8 mouse cellular contexts compared by ENCODE assay signal in genomic region chr8:70791294-70791701, GRCm38 (mm10). TPM values are rescaled to one million over a fixed set of nuclear protein-coding genes. Genes with fewer than 3 reads are reported as not detected.
DNase-seq lines count a peak whose midpoint lies in the region; ATAC-seq and TF ChIP-seq lines count a peak whose summit lies in the region.

No protein-coding gene starts in this region.

- H3K36me3 ChIP-seq in erythroblast, embryonic 14.5 days (ENCODE audit: control insufficient read depth), result peaks cover 37% of the 10 kb centered on the region
- peaks cover 19% of the 10 kb centered on the region for H3K36me3 ChIP-seq in kidney, embryonic 14.5 days (ENCODE audit: control insufficient read depth, insufficient read depth, low read length)
- peaks cover 91% of the 10 kb centered on the region for H3K36me3 ChIP-seq in megakaryocyte, embryonic 14.5 days (replicated peaks; ENCODE audit: low read length)
- H3K36me3 ChIP-seq in stomach, embryonic 15.5 days, result peaks cover 20% of the 10 kb centered on the region

- H3K9me3 ChIP-seq in erythroblast, embryonic 14.5 days (ENCODE audit: control insufficient read depth, low read length), result peaks cover 7% of the 10 kb centered on the region
- H3K9me3 ChIP-seq in kidney, embryonic 14.5 days (ENCODE audit: control insufficient read depth, low read length), result no peaks in the 10 kb centered on the region
- H3K9me3 ChIP-seq in megakaryocyte, embryonic 14.5 days, result no peaks in the 10 kb centered on the region
- no peaks in the 10 kb centered on the region for H3K9me3 ChIP-seq in stomach, embryonic 15.5 days

- peak overlapping the region; percentile 84 for H3K27ac ChIP-seq in left cerebral cortex, adult 2 months
- H3K27ac ChIP-seq in kidney, embryonic 14.5 days (ENCODE audit: low read depth, low read length), result peak overlapping the region; percentile 8; the same call in 1 of the 2 replicates
- peak overlapping the region; percentile 85; the same call in 1 of the 2 replicates for H3K27ac ChIP-seq in stomach, embryonic 15.5 days

- 56% methylated on average over 7 of the region's 7 CpGs for WGBS in kidney, embryonic 14.5 days
- WGBS in stomach, embryonic 15.5 days, result 50% methylated on average over 7 of the region's 7 CpGs

- no peak for DNase-seq in left cerebral cortex, adult 2 months (ENCODE audit: extremely low spot score in 1 of 2, low spot score in 2 of 2)
- no peak for DNase-seq in left cerebral cortex, adult 9 months (ENCODE audit: low spot score in 2 of 2)
- no peak for DNase-seq in left cerebral cortex, adult 18-20 months (ENCODE audit: low spot score in 2 of 2)

- peak overlapping the region; percentile 84 for H3K4me2 ChIP-seq in kidney, embryonic 14.5 days (replicated peaks; ENCODE audit: low read depth, low read length)
- peak overlapping the region; percentile 96 for H3K4me2 ChIP-seq in stomach, embryonic 15.5 days

- no peak for ATAC-seq in kidney, embryonic 14.5 days (ENCODE audit: low FRiP score, low TSS enrichment)
- no peak for ATAC-seq in stomach, embryonic 15.5 days (ENCODE audit: insufficient read depth, low FRiP score, low read depth)
- no peak for ATAC-seq in erythroid progenitor cell, adult 5-6 weeks (replicated peaks; ENCODE audit: low FRiP score, poor library complexity, severe bottlenecking)

- H3K4me3 ChIP-seq in left cerebral cortex, adult 2 months, result peak overlapping the region; percentile 85
- H3K4me3 ChIP-seq in erythroblast, embryonic 14.5 days (replicated peaks), result peak overlapping the region; percentile 72
- H3K4me3 ChIP-seq in kidney, embryonic 14.5 days (ENCODE audit: low read length), result peak overlapping the region; percentile 71
- H3K4me3 ChIP-seq in megakaryocyte, embryonic 14.5 days (replicated peaks), result peak overlapping the region; percentile 92
- H3K4me3 ChIP-seq in stomach, embryonic 15.5 days (replicated peaks), result peak overlapping the region; percentile 75

- peaks cover 28% of the 10 kb centered on the region for H3K27me3 ChIP-seq in erythroblast, embryonic 14.5 days (ENCODE audit: control insufficient read depth)
- H3K27me3 ChIP-seq in kidney, embryonic 14.5 days (ENCODE audit: control insufficient read depth, insufficient read depth, low read length), result peaks cover 7% of the 10 kb centered on the region; the same call in 1 of the 2 replicates
- H3K27me3 ChIP-seq in megakaryocyte, embryonic 14.5 days (replicated peaks), result no peaks in the 10 kb centered on the region
- no peaks in the 10 kb centered on the region for H3K27me3 ChIP-seq in stomach, embryonic 15.5 days (replicated peaks)

- H3K9ac ChIP-seq in kidney, embryonic 14.5 days (ENCODE audit: low read depth, low read length), result peak overlapping the region; percentile 84; the same call in 1 of the 2 replicates
- H3K9ac ChIP-seq in stomach, embryonic 15.5 days, result peak overlapping the region; percentile 88; the same call in 1 of the 2 replicates

- peaks cover 82% of the 10 kb centered on the region for H3K4me1 ChIP-seq in erythroblast, embryonic 14.5 days (ENCODE audit: control insufficient read depth)
- H3K4me1 ChIP-seq in kidney, embryonic 14.5 days (ENCODE audit: control insufficient read depth, insufficient read depth, low read length), result peaks cover 29% of the 10 kb centered on the region
- peaks cover 84% of the 10 kb centered on the region for H3K4me1 ChIP-seq in megakaryocyte, embryonic 14.5 days
- H3K4me1 ChIP-seq in stomach, embryonic 15.5 days, result peaks cover 31% of the 10 kb centered on the region

- intact Hi-C loops in left cerebral cortex, adult 2 months (cut with DNase I), result no loop called here

- no peak for TF ChIP-seq CTCF in left cerebral cortex, adult 2 months (IDR thresholded peaks at IDR 0.05)

RNA-seq across cellular contexts. Expression of gene Mast3, which starts 13.6 kb away (rescaled TPM):
- total RNA-seq in left cerebral cortex, adult 2 months (2021), result 100 to 1,000 TPM; 369 to 386 TPM
- 3.7 and 4.8 TPM in 2 replicates for polyA plus RNA-seq in erythroblast, embryonic 14.5 days (2012)
- polyA plus RNA-seq in kidney, embryonic 14.5 days (2014; fragmentation: Nextera tagmentation; extraction: Ambion mirVana), result 13.4 and 17.2 TPM in 2 replicates
- polyA plus RNA-seq in megakaryocyte, embryonic 14.5 days (2012; ENCODE audit: insufficient read depth, low replicate concordance), result 370 and 778 TPM in 2 replicates
- polyA plus RNA-seq in stomach, embryonic 15.5 days (2015; fragmentation: Nextera tagmentation; extraction: Ambion mirVana), result 13.3 and 16.5 TPM in 2 replicates
- 13.4 and 14.4 TPM in 2 replicates for total RNA-seq in erythroid progenitor cell, adult 5-6 weeks (2015; ENCODE audit: low replicate concordance)
- 2.7 and 3.0 TPM in 2 replicates for total RNA-seq in erythroid progenitor cell, adult 5-6 weeks (2017; ENCODE audit: low replicate concordance)
- total RNA-seq in left cerebral cortex, adult 18-20 months (2021), result 100 to 1,000 TPM; 317 to 334 TPM

RNA-seq across cellular contexts. Expression of gene Pik3r2, which starts 14.8 kb away (rescaled TPM):
- total RNA-seq in left cerebral cortex, adult 2 months (2021), result 100 to 1,000 TPM; 159 to 160 TPM
- 3.8 and 4.9 TPM in 2 replicates for polyA plus RNA-seq in erythroblast, embryonic 14.5 days (2012)
- polyA plus RNA-seq in kidney, embryonic 14.5 days (2014; fragmentation: Nextera tagmentation; extraction: Ambion mirVana), result 33.3 and 49.1 TPM in 2 replicates
- 51.5 and 59.4 TPM in 2 replicates for polyA plus RNA-seq in megakaryocyte, embryonic 14.5 days (2012; ENCODE audit: insufficient read depth, low replicate concordance)
- 58.1 and 58.4 TPM in 2 replicates for polyA plus RNA-seq in stomach, embryonic 15.5 days (2015; fragmentation: Nextera tagmentation; extraction: Ambion mirVana)
- total RNA-seq in erythroid progenitor cell, adult 5-6 weeks (2015; ENCODE audit: low replicate concordance), result 3.8 and 5.4 TPM in 2 replicates
- 7.3 and 8.0 TPM in 2 replicates for total RNA-seq in erythroid progenitor cell, adult 5-6 weeks (2017; ENCODE audit: low replicate concordance)
- total RNA-seq in left cerebral cortex, adult 18-20 months (2021), result 100 to 1,000 TPM; 150 to 153 TPM

RNA-seq across cellular contexts. Expression of gene Il12rb1, which starts 17.0 kb away (rescaled TPM):
- under 1 TPM; 0.77 to 0.82 TPM for total RNA-seq in left cerebral cortex, adult 2 months (2021)
- 0.03 TPM in 1 of 2 replicates, not detected in the other for polyA plus RNA-seq in erythroblast, embryonic 14.5 days (2012)
- polyA plus RNA-seq in kidney, embryonic 14.5 days (2014; fragmentation: Nextera tagmentation; extraction: Ambion mirVana), result not detected in 2 replicates
- 10.8 and 11.1 TPM in 2 replicates for polyA plus RNA-seq in megakaryocyte, embryonic 14.5 days (2012; ENCODE audit: insufficient read depth, low replicate concordance)
- polyA plus RNA-seq in stomach, embryonic 15.5 days (2015; fragmentation: Nextera tagmentation; extraction: Ambion mirVana), result 0.26 and 0.43 TPM in 2 replicates
- 0.84 and 1.1 TPM in 2 replicates for total RNA-seq in erythroid progenitor cell, adult 5-6 weeks (2015; ENCODE audit: low replicate concordance)
- total RNA-seq in erythroid progenitor cell, adult 5-6 weeks (2017; ENCODE audit: low replicate concordance), result 0.13 and 0.53 TPM in 2 replicates
- under 1 TPM; 0.63 to 0.77 TPM for total RNA-seq in left cerebral cortex, adult 18-20 months (2021)

RNA-seq across cellular contexts. Expression of gene Mpv17l2, which starts 30.6 kb away (rescaled TPM):
- total RNA-seq in left cerebral cortex, adult 2 months (2021), result 10 to 100 TPM; 33.3 to 35.7 TPM
- 11.4 and 15.6 TPM in 2 replicates for polyA plus RNA-seq in erythroblast, embryonic 14.5 days (2012)
- 47.9 and 52.7 TPM in 2 replicates for polyA plus RNA-seq in kidney, embryonic 14.5 days (2014; fragmentation: Nextera tagmentation; extraction: Ambion mirVana)
- 99.7 and 186 TPM in 2 replicates for polyA plus RNA-seq in megakaryocyte, embryonic 14.5 days (2012; ENCODE audit: insufficient read depth, low replicate concordance)
- 44.4 and 51.3 TPM in 2 replicates for polyA plus RNA-seq in stomach, embryonic 15.5 days (2015; fragmentation: Nextera tagmentation; extraction: Ambion mirVana)
- total RNA-seq in erythroid progenitor cell, adult 5-6 weeks (2015; ENCODE audit: low replicate concordance), result 16.9 and 31.0 TPM in 2 replicates
- total RNA-seq in erythroid progenitor cell, adult 5-6 weeks (2017; ENCODE audit: low replicate concordance), result 5.1 and 30.4 TPM in 2 replicates
- 10 to 100 TPM; 31.3 to 31.4 TPM for total RNA-seq in left cerebral cortex, adult 18-20 months (2021)

RNA-seq across cellular contexts. Expression of gene Rab3a, which starts 36.8 kb away (rescaled TPM):
- total RNA-seq in left cerebral cortex, adult 2 months (2021), result 100 to 1,000 TPM; 808 to 835 TPM
- polyA plus RNA-seq in erythroblast, embryonic 14.5 days (2012), result 0.30 and 0.59 TPM in 2 replicates
- polyA plus RNA-seq in kidney, embryonic 14.5 days (2014; fragmentation: Nextera tagmentation; extraction: Ambion mirVana), result 14.3 and 16.4 TPM in 2 replicates
- polyA plus RNA-seq in megakaryocyte, embryonic 14.5 days (2012; ENCODE audit: insufficient read depth, low replicate concordance), result 7.8 and 38.4 TPM in 2 replicates
- polyA plus RNA-seq in stomach, embryonic 15.5 days (2015; fragmentation: Nextera tagmentation; extraction: Ambion mirVana), result 20.9 and 24.0 TPM in 2 replicates
- total RNA-seq in erythroid progenitor cell, adult 5-6 weeks (2015; ENCODE audit: low replicate concordance), result 7.1 TPM in 1 of 2 replicates, not detected in the other
- 2.2 and 4.9 TPM in 2 replicates for total RNA-seq in erythroid progenitor cell, adult 5-6 weeks (2017; ENCODE audit: low replicate concordance)
- total RNA-seq in left cerebral cortex, adult 18-20 months (2021), result 100 to 1,000 TPM; 870 to 892 TPM

Comparison
In these comparisons a context has a peak if more than half of its experiments do, and no peak if none do; other contexts are left out.
1. H3K27ac ChIP-seq: peak in every context shown above with its lines; median percentile 85 in stomach, embryonic 15.5 days; 84 in left cerebral cortex, adult 2 months; 8 in kidney, embryonic 14.5 days.
2. RNA of gene Mast3, which starts 13.6 kb away (polyA plus RNA-seq): 370 to 778 TPM in megakaryocyte, embryonic 14.5 days; 13.4 to 17.2 TPM in kidney, embryonic 14.5 days, 13.3 to 16.5 TPM in stomach, embryonic 15.5 days and 3.7 to 4.8 TPM in erythroblast, embryonic 14.5 days; every median in the first group is over 10 times any median in the second.
3. Peak in every context shown above with its lines, with median percentiles within 50 percentile points of each other: H3K4me3 ChIP-seq.